Mouse (Mus musculus): ENCODE results near the gene Ncf1.

DNA sequence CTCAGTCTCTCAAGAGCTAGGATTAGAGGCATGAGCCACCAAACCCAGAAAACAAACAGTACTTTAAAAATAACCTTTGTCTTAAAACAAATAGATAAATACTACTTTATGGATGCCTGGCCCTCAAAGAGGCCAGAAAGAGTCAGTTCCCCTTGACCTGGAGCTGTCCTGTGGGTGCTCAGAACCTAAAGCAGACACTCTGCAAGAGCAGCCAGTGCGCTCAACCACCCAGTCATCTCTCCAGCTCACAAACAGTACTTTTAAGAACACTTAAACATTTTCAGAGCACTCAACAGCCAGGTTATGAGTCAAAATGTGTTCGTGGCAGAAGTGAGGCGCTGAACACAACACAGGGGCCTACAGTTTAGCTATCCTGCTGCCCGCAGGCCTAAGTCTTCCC, 21.7 kb upstream of the Ncf1 start:
- TF ChIP-seq POLR2A (IDR thresholded peaks at IDR 0.05; ENCODE audit: low read depth, low read length) (no peak), CTCF (IDR thresholded peaks at IDR 0.05; ENCODE audit: extremely low read depth, insufficient read length, insufficient replicate concordance, low read depth, low read length) (no peak)

All from small intestine, adult 2 months (tissue).